Mouse (Mus musculus) embryonic facial prominence, embryonic 12.5 days (tissue): ENCODE data around the gene Fyn. TPM values are rescaled to one million over a fixed set of nuclear protein-coding genes. Genes with fewer than 3 reads are reported as not detected.

Experiments
- ATAC-seq: fragments of 200-750 bp; cut with Nextera tagmentation; 2 replicates; pipeline ENCODE4 v1.8.0; 2017; ENCODE audit not compliant: insufficient number of reproducible peaks, insufficient read depth, low FRiP score, low TSS enrichment
- H3K27ac ChIP-seq: fragments of 300-500 bp; sonication (generic); 2 replicates; pipeline ENCODE4 v1.5.1; 2016; ENCODE audit warnings: mild to moderate bottlenecking
- H3K27me3 ChIP-seq: fragments of 300-500 bp; sonication (generic); 2 replicates; pipeline ENCODE4 v1.6.1; 2016; ENCODE audit warnings: mild to moderate bottlenecking, moderate library complexity
- H3K36me3 ChIP-seq: fragments of 300-500 bp; sonication (generic); 2 replicates; pipeline ENCODE4 v1.6.1; 2016; ENCODE audit warnings: mild to moderate bottlenecking
- H3K4me1 ChIP-seq: fragments of 300-500 bp; sonication (generic); 2 replicates; pipeline ENCODE4 v1.6.1; 2016
- H3K4me2 ChIP-seq: fragments of 300-500 bp; sonication (generic); replicated peaks from 2 replicates; pipeline ENCODE4 v1.6.1; 2016; ENCODE audit warnings: mild to moderate bottlenecking, moderate library complexity
- H3K4me3 ChIP-seq: fragments of 300-500 bp; sonication (generic); 2 replicates; pipeline ENCODE4 v1.5.1; 2016; ENCODE audit warnings: mild to moderate bottlenecking
- H3K9ac ChIP-seq: fragments of 300-500 bp; sonication (generic); 2 replicates; pipeline ENCODE4 v1.6.1; 2016; ENCODE audit warnings: mild to moderate bottlenecking, moderate library complexity
- H3K9me3 ChIP-seq: fragments of 300-500 bp; sonication (generic); 2 replicates; pipeline ENCODE4 v1.6.1; 2016; ENCODE audit warnings: mild to moderate bottlenecking, moderate library complexity
- WGBS: fragments of 180-500 bp; shearing (Covaris S2); methylation state at CpG from one replicate; pipeline ENCODE4 v1.1.7; 2016; 5-methylcytosine and 5-hydroxymethylcytosine counted together
- polyA plus RNA-seq: library from polyadenylated mRNA; unstranded; fragments of >200 nt; fragmentation: Nextera tagmentation; extraction: Ambion mirVana; gene quantifications from 2 replicates; pipeline ENCODE4 v1.2.1, GENCODE M21; 2016

Fyn gene
- polyA plus RNA-seq, 1 experiment from 2014 or later = 41.8 TPM

DNA sequence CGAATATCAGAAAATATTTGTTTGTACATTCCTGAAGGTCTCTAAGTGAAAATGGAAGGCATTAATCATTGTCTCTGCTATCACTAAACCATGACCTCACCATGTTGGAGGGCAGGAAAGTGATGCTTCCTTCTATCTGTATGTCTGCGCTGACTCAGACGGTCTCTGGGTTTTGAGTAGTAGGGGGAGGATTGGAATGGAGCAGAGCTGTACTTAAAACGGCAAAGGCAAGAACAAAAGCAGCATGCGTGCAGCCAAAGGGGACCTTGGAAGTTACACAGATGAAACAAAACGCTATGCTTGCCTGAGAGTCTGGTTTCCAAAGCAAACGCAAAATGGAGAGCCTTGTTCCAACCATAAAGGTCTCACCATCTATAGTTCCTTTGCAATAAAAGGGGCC, 202.4 kb downstream of the Fyn start:
- 49% methylated on average over 7 of the region's 7 CpGs for WGBS
- Histone ChIP-seq H3K27ac (peak overlapping the region; percentile 57; the same call in 1 of the 2 replicates), H3K9me3 (no peaks in the 10 kb centered on the region), H3K36me3 (no peaks in the 10 kb centered on the region), H3K4me3 (no peak overlapping the region), H3K27me3 (no peaks in the 10 kb centered on the region), H3K4me1 (peaks cover 21% of the 10 kb centered on the region), H3K4me2 (no peak overlapping the region), H3K9ac (no peak overlapping the region)
- no peak for ATAC-seq

DNA sequence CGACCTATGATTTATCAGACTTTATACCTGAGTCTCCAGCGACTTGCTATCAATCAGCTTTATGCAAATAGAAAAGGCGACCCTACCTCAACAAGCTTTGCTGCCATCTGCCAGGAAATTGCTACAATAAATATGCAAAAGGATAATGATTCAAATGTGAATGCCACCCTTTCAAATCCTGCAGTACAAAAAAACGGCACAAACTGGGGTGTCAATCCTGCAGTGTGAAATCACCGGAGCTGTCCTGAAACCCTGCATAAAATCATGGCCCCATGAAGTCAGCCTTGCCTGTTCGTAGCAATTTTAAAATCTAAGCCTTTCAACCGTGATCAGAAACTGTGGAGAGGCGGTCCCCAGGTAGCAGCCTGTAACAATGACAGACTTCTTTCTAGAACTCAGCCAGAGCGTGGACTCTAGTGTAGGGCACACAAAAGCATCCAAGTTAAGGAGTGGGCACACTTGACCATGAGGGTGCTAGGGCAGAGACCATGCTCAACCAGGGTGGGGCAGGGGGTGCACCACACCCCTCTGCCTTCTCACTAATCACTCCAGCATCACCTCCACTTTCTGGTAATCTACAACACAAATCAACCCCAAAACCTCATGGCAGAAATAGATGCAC, 203.5 kb downstream of the Fyn start:
- Histone ChIP-seq H3K27me3 (no peaks in the 10 kb centered on the region), H3K4me1 (peaks cover 21% of the 10 kb centered on the region), H3K36me3 (no peaks in the 10 kb centered on the region), H3K9me3 (no peaks in the 10 kb centered on the region), H3K4me3 (no peak overlapping the region), H3K4me2 (no peak overlapping the region), H3K9ac (no peak overlapping the region), H3K27ac (peak overlapping the region; percentile 43; the same call in 1 of the 2 replicates)
- ATAC-seq = no peak
- 65% methylated on average over 9 of the region's 9 CpGs for WGBS

DNA sequence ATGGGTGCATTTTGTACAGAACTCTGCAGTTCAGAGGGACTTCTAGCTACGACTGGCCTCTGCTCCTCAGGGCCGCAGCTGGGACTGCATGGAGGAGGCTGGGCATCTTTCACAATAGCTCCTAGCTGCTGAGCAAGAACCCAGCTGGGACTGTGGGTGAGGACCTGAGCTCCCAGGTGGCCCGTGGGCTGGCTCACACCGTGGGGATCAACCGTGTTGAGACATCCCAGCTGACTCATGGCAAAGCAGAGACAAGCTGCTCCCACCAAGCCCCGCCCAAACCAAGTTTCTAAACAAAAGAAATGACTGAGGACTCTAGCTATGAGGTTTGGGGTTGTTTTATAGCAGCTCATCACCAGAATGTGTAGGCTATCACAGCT, 204.0 kb downstream of the Fyn start:
- Histone ChIP-seq H3K27ac (peak overlapping the region; percentile 43; the same call in 1 of the 2 replicates), H3K9ac (no peak overlapping the region), H3K4me1 (peaks cover 21% of the 10 kb centered on the region), H3K27me3 (no peaks in the 10 kb centered on the region), H3K36me3 (no peaks in the 10 kb centered on the region), H3K9me3 (no peaks in the 10 kb centered on the region), H3K4me2 (no peak overlapping the region), H3K4me3 (no peak overlapping the region)
- no peak for ATAC-seq
- WGBS = 56% methylated on average over 6 of the region's 6 CpGs

DNA sequence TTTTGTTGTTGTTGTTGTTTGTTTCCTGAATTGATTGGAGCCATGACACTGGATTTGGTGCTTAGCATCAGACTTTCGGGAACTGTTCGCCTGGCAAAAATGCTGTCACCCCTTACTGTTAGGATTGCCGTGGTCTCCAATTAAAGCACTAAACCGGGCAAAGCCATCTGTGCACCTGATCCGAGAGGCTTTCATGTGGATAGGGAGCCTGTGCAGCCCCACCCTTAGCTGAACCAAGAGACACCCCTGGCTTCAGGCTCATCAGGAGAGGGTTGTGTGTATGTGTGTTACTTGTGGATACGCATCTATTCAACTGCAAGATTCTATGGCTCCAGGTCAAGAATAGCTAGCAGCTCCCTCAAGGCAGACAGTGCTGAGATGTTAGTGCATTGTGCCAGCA, 207.8 kb downstream of the Fyn start:
- Histone ChIP-seq H3K9me3 (no peaks in the 10 kb centered on the region), H3K4me1 (peaks cover 13% of the 10 kb centered on the region), H3K27ac (no peak overlapping the region), H3K36me3 (no peaks in the 10 kb centered on the region), H3K4me2 (no peak overlapping the region), H3K27me3 (no peaks in the 10 kb centered on the region), H3K4me3 (no peak overlapping the region), H3K9ac (no peak overlapping the region)
- WGBS = 89% methylated on average over 6 of the region's 6 CpGs
- no peak for ATAC-seq

DNA sequence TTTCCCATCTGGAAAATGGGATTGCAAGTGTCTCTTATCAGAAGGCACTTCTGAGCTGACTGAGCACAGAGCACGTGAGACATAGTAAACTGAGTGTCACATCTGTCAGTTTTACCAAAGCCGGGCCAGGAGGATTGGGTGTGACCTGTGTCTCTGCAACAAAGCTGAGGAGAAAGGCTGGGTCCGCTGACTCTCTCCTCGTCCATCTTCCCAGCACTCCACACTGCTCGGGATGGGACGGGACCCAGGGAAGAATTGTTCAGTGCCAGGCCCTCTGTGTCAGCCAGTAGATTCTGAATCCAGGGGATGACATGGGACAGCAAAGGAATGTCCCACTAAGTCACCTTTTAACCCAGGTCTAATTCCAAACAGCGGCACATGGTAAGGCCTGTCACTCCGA, 211.8 kb downstream of the Fyn start:
- ATAC-seq = no peak
- H3K4me1 ChIP-seq = 0 out of 2 replicates have a peak, but pooled peaks cover 4% of the 10 kb centered on the region
- H3K27ac ChIP-seq = no peak overlapping the region
- no peaks in the 10 kb centered on the region for H3K9me3 ChIP-seq
- H3K4me2 ChIP-seq = no peak overlapping the region
- no peaks in the 10 kb centered on the region for H3K27me3 ChIP-seq
- no peak overlapping the region for H3K9ac ChIP-seq
- WGBS = 69% methylated on average over 8 of the region's 8 CpGs
- no peaks in the 10 kb centered on the region for H3K36me3 ChIP-seq
- no peak overlapping the region for H3K4me3 ChIP-seq

DNA sequence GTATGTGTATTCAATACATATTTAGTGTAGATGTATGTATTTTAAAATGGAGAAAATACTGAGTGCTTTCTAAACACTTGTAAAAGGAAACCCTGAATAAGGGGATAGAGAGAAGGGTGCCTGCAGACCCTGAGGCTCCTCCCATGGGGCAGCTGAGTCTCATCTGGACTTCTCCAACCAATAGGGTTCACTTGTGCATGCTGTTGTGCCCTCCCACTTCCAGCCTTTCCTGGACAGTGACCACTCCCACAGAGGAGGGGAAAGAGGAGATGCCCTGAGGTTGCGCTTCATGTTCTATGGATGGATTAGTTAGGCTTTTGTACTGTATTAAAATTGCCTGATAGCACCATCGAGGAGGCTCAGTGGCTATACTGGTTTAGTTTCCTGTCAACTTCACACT, 213.7 kb downstream of the Fyn start:
- Histone ChIP-seq H3K36me3 (no peaks in the 10 kb centered on the region), H3K4me3 (no peak overlapping the region), H3K27ac (no peak overlapping the region), H3K4me2 (no peak overlapping the region), H3K4me1 (0 out of 2 replicates have a peak, but pooled peaks cover 9% of the 10 kb centered on the region), H3K27me3 (no peaks in the 10 kb centered on the region), H3K9ac (no peak overlapping the region), H3K9me3 (no peaks in the 10 kb centered on the region)
- WGBS = 78% methylated on average over 2 of the region's 2 CpGs
- ATAC-seq = no peak

DNA sequence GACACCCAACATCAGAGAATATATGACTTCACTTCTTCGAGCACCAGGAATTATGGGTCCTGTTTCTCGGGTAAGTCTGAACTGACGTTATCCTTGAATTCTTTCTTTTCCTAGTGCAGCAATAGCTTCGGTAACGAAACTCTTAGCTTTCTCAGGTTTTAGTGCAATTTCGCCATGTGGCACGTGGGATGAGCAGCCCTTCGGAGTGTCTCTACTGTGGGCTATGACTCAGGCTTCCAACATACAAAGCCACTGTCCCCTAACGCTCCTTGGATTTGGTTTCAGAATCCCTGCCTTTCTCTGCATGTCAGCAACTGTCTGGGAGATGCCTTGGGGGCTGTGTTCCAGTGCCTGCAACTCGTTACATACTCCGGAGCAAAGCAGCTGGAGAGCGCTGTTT, 215.1 kb downstream of the Fyn start:
- Histone ChIP-seq H3K4me2 (no peak overlapping the region), H3K36me3 (no peaks in the 10 kb centered on the region), H3K9ac (no peak overlapping the region), H3K4me1 (peaks cover 18% of the 10 kb centered on the region), H3K9me3 (no peaks in the 10 kb centered on the region), H3K4me3 (no peak overlapping the region), H3K27ac (no peak overlapping the region), H3K27me3 (no peaks in the 10 kb centered on the region)
- 67% methylated on average over 12 of the region's 12 CpGs for WGBS
- ATAC-seq = no peak

DNA sequence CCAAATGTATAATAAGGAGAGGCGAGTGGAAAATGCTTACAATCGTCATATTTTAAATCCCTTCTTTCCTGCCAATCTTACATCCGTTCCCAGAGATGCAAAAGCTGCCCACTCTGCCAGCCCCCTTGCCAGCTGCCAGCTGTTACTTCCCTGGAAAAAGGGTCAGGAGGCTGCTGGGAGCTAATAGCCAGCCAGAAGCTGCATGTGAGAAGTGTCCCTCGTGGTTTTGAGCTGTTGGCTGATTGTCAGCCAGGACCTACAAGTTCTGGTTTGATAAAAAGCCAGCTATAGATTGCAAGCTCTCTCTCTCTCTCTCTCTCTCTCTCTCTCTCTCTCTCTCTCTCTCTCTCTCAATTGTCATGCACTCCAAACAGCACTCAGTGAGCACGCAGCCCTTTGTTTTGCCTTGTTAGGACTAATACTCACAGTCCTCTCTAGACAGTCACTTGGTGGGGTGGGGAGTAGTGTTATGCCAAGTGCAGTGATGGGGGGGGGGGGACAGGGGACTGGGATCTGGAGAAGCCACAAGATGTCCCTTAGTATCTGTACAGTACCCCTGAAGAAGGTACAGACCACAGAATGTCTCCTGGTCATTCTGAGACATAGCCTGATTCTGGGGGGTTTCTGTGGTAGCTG, 218.8 kb downstream of the Fyn start:
- H3K27me3 ChIP-seq = no peaks in the 10 kb centered on the region
- no peak overlapping the region for H3K4me2 ChIP-seq
- no peak overlapping the region for H3K27ac ChIP-seq
- 69% methylated on average over 5 of the region's 5 CpGs for WGBS
- H3K4me1 ChIP-seq = peaks cover 19% of the 10 kb centered on the region
- no peaks in the 10 kb centered on the region for H3K36me3 ChIP-seq
- no peak overlapping the region for H3K4me3 ChIP-seq
- H3K9me3 ChIP-seq = no peaks in the 10 kb centered on the region
- H3K9ac ChIP-seq = no peak overlapping the region
- no peak for ATAC-seq

DNA sequence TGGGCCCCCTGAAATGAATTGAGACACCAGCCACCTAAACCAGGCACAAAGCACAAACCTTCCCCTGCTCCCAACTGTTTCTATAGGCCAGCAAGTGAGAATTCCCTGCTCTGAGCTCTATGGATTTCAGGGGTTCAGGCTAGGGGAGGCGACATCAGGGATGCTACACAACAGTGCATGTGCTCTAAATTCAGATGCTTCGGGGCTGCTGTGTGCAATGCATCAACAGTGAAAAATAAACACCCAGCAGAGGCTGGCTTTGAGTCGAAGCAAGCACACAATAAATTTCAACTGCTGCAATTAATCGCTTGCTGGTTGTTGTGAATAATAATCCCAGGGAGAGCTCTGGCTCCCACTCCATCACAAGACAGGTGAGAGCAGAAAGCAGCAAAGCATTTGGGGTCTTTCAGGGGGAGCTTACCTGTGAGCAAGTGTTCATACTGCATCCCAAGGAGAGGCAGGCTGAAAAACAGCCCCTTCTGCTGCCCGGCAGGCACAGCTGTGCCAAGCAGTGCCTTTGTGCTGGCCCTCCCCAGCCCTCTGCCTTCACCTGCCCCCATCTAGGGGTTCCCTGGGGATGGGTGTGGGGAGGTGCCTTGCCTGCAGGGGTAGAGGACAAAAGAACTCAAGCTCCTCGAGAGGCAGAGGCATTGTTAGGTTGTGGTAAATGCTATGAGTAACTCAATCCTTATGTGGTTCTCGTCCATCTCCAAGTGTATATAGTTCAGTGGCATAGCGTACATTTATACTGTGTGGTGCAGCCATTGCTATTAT, 219.5 kb downstream of the Fyn start:
- H3K36me3 ChIP-seq = no peaks in the 10 kb centered on the region
- peaks cover 19% of the 10 kb centered on the region for H3K4me1 ChIP-seq
- no peak overlapping the region for H3K27ac ChIP-seq
- no peak overlapping the region for H3K4me2 ChIP-seq
- H3K4me3 ChIP-seq = no peak overlapping the region
- ATAC-seq = no peak
- peaks cover 3% of the 10 kb centered on the region; the same call in 1 of the 2 replicates for H3K9me3 ChIP-seq
- WGBS = 57% methylated on average over 8 of the region's 8 CpGs
- H3K9ac ChIP-seq = no peak overlapping the region
- H3K27me3 ChIP-seq = no peaks in the 10 kb centered on the region

DNA sequence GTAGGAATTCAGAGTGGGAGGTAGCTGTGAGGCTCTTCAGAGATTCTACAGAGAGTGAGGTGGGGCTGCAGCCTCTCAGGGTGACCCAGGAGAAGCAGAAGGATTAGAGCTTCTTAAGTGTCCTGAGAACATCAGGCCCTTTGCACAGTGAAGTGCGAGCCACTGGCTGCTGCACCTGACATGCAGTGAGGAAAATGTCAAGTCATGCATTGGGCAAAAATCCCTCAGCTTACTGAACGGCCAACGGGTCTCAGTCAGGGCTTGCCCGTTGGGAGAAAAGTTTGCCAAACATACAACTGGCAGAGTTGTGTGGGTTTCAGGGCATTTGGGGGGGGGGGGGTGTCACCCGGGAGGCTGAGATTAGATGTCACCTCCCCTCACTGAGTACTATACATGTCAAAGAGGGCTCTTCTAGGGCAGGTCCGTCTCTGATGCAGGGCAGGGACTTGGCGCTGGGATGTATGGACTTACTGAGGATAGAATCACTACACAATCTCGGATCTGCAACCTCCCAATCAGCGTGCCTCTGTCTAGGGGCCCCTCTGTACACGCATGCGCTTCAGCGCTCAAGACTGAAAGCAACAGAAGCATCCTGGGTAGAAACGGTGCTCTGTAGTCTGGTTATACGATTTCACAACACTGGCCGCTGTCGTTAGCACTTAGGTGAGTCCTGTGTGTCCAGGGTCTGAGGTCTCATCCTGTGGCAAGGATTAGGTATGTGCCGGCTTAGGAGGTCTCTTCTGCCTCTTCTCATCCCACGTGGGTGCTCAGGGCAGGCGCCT, 221.3 kb downstream of the Fyn start:
- peaks cover 6% of the 10 kb centered on the region; the same call in 1 of the 2 replicates for H3K9me3 ChIP-seq
- 78% methylated on average over 19 of the region's 19 CpGs for WGBS

DNA sequence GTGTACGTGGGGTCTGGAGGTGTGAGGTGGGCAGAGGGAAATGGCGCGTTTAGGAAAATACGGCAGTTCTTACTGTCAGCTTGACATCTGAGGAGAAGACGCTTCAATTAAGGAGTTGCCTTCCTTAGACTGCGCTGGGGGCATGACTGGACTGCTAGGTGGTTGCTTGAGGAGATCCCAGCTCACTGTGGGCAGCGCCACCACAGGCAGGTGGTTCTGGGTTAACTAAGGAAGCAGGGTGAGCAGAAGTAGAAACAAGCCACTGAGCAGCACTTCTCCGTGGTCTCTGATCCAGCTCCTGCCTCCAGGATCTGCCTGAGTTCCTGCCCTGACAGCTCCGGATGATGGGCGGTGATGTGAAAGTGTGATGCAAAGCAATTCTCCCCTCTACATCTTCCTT, 222.0 kb downstream of the Fyn start:
- H3K4me3 ChIP-seq = no peak overlapping the region
- no peak overlapping the region for H3K9ac ChIP-seq
- ATAC-seq = no peak
- H3K27ac ChIP-seq = no peak overlapping the region
- WGBS = 85% methylated on average over 10 of the region's 10 CpGs
- H3K9me3 ChIP-seq = peaks cover 6% of the 10 kb centered on the region; the same call in 1 of the 2 replicates
- no peak overlapping the region for H3K4me2 ChIP-seq
- H3K36me3 ChIP-seq = no peaks in the 10 kb centered on the region
- no peaks in the 10 kb centered on the region for H3K27me3 ChIP-seq
- peaks cover 16% of the 10 kb centered on the region for H3K4me1 ChIP-seq

More for the DNA sequence above, 221.3 kb downstream of the Fyn start:
- no peaks in the 10 kb centered on the region for H3K36me3 ChIP-seq
- peaks cover 16% of the 10 kb centered on the region for H3K4me1 ChIP-seq
- H3K4me2 ChIP-seq = no peak overlapping the region
- no peak for ATAC-seq
- H3K27ac ChIP-seq = no peak overlapping the region
- H3K4me3 ChIP-seq = no peak overlapping the region
- no peak overlapping the region for H3K9ac ChIP-seq
- no peaks in the 10 kb centered on the region for H3K27me3 ChIP-seq
